Mouse (Mus musculus) kidney, adult 2 months (tissue): ENCODE results near the gene Gpx7. TPM values are rescaled to one million over a fixed set of nuclear protein-coding genes. Genes with fewer than 3 reads are reported as not detected.

ENCODE experiments used
- DNase-seq: peaks from one replicate; pipeline ENCODE4 v3.0.0; 2021
- H3K27ac ChIP-seq: fragments of 200-500 bp; 2 replicates; pipeline ENCODE4 v1.5.1; 2012; ENCODE audit warnings: low read depth, low read length, control low read depth, inconsistent platforms; ENCODE audit not compliant: insufficient read depth
- H3K27me3 ChIP-seq: fragments of 200-500 bp; replicated peaks from 2 replicates; pipeline ENCODE4 v1.6.1; 2012; ENCODE audit warnings: mild to moderate bottlenecking, moderate library complexity, low read length, inconsistent platforms; ENCODE audit not compliant: control insufficient read depth, insufficient read depth
- H3K36me3 ChIP-seq: fragments of 200-500 bp; 2 replicates; pipeline ENCODE4 v1.6.1; 2012; ENCODE audit warnings: mild to moderate bottlenecking, moderate library complexity, low read length, inconsistent platforms; ENCODE audit not compliant: control insufficient read depth, insufficient read depth
- H3K4me1 ChIP-seq: fragments of 200-500 bp; 2 replicates; pipeline ENCODE4 v1.6.1; 2011; ENCODE audit warnings: low read length; ENCODE audit not compliant: control insufficient read depth, insufficient read depth
- H3K4me3 ChIP-seq: fragments of 200-500 bp; 2 replicates; pipeline ENCODE4 v1.5.1; 2011; ENCODE audit warnings: mild to moderate bottlenecking, low read depth, low read length, control low read depth; ENCODE audit not compliant: insufficient read depth
- CTCF ChIP-seq: fragments of 200-500 bp; conservative IDR thresholded peaks from 2 replicates; pipeline ENCODE4 v1.5.1; 2011; ENCODE audit warnings: low read depth, mild to moderate bottlenecking, control low read depth, low read length, moderate library complexity, mixed read lengths; ENCODE audit not compliant: insufficient read depth, insufficient read length
- POLR2A ChIP-seq: fragments of 200-500 bp; IDR thresholded peaks from one replicate; pipeline ENCODE4 v1.6.1; 2011; ENCODE audit warnings: low read depth, low read length, control low read depth
- WGBS: fragments of 180-500 bp; shearing (Covaris S2); methylation state at CpG from one replicate; pipeline ENCODE4 v1.1.7; 2018; 5-methylcytosine and 5-hydroxymethylcytosine counted together
- polyA plus RNA-seq: library from polyadenylated mRNA; depleted of rRNA; stranded (reverse); fragments of >200 nt; gene quantifications from 2 replicates; pipeline ENCODE4 v1.2.3, GENCODE M21; 2012

Gpx7 gene
- polyA plus RNA-seq, 1 experiment: 6.2 TPM

GRCm38 (mm10) chr4:108391124-108391523 is 15.6 kb downstream of the Gpx7 start:
- Histone ChIP-seq H3K27me3 (no peaks in the 10 kb centered on the region), H3K27ac (no peak overlapping the region), H3K4me1 (0 out of 2 replicates have a peak, but pooled peaks cover 4% of the 10 kb centered on the region), H3K4me3 (no peak overlapping the region), H3K36me3 (no peaks in the 10 kb centered on the region)
- no peak for DNase-seq
- WGBS: 74% methylated on average over 5 of the region's 5 CpGs
- TF ChIP-seq POLR2A (no peak), CTCF (no peak)

- 89% methylated on average over 3 of the region's 3 CpGs for WGBS
- Histone ChIP-seq H3K4me1 (0 out of 2 replicates have a peak, but pooled peaks cover 4% of the 10 kb centered on the region), H3K36me3 (no peaks in the 10 kb centered on the region), H3K4me3 (no peak overlapping the region), H3K27ac (no peak overlapping the region), H3K27me3 (no peaks in the 10 kb centered on the region)
- DNase-seq: no peak
- TF ChIP-seq CTCF (no peak), POLR2A (no peak)
Measured at GRCm38 (mm10) chr4:108388741-108389140, 18.0 kb downstream of the Gpx7 start.

GRCm38 (mm10) chr4:108387681-108388253 is 19.0 kb downstream of the Gpx7 start:
- no peak overlapping the region for H3K27ac ChIP-seq

GRCm38 (mm10) chr4:108387106-108387505 is 19.7 kb downstream of the Gpx7 start:
- 0 out of 2 replicates have a peak, but pooled peaks cover 4% of the 10 kb centered on the region for H3K4me1 ChIP-seq
- no peak for DNase-seq
- H3K27me3 ChIP-seq: no peaks in the 10 kb centered on the region
- no peaks in the 10 kb centered on the region for H3K36me3 ChIP-seq
- TF ChIP-seq CTCF (no peak), POLR2A (no peak)
- WGBS: 45% methylated on average over 4 of the region's 4 CpGs
- no peak overlapping the region for H3K4me3 ChIP-seq
- H3K27ac ChIP-seq: no peak overlapping the region

More at GRCm38 (mm10) chr4:108387681-108388253, 19.0 kb downstream of the Gpx7 start:
- Histone ChIP-seq H3K36me3 (no peaks in the 10 kb centered on the region), H3K4me1 (0 out of 2 replicates have a peak, but pooled peaks cover 4% of the 10 kb centered on the region), H3K27me3 (no peaks in the 10 kb centered on the region), H3K4me3 (peak overlapping the region; percentile 21)
- no peak for TF ChIP-seq POLR2A
- 0 out of 2 replicates have a peak, but pooled peaks have one; percentile 31 for TF ChIP-seq CTCF
- WGBS: 4% methylated on average over 18 of the region's 18 CpGs
- DNase-seq: peak; percentile 64

GRCm38 (mm10) chr4:108386087-108386486 is 20.7 kb downstream of the Gpx7 start:
- H3K4me1 ChIP-seq: 0 out of 2 replicates have a peak, but pooled peaks cover 4% of the 10 kb centered on the region
- H3K27ac ChIP-seq: no peak overlapping the region
- no peaks in the 10 kb centered on the region for H3K36me3 ChIP-seq
- no peak for TF ChIP-seq POLR2A
- TF ChIP-seq CTCF: no peak
- no peak for DNase-seq
- no peak overlapping the region for H3K4me3 ChIP-seq
- H3K27me3 ChIP-seq: no peaks in the 10 kb centered on the region
- WGBS: 37% methylated on average over 1 of the region's 1 CpGs

- Histone ChIP-seq H3K36me3 (no peaks in the 10 kb centered on the region), H3K4me1 (0 out of 2 replicates have a peak, but pooled peaks cover 4% of the 10 kb centered on the region), H3K27me3 (no peaks in the 10 kb centered on the region), H3K4me3 (peak within 1 kb of the TSS; percentile 17; the same call in 1 of the 2 replicates), H3K27ac (no peak within 1 kb of the TSS)
- TF ChIP-seq POLR2A (no peak), CTCF (no peak)
- WGBS: 6% methylated on average over 55 of the region's 55 CpGs
- DNase-seq: no peak
Measured at GRCm38 (mm10) chr4:108383183-108383714, 23.5 kb downstream of the Gpx7 start, which contains the start of gene Shisal2a. TSS of gene Shisal2a (minus strand) at chr4:108383349.

- 54% methylated on average over 1 of the region's 1 CpGs for WGBS
- Histone ChIP-seq H3K27ac (no peak overlapping the region), H3K4me1 (no peaks in the 10 kb centered on the region), H3K4me3 (no peak overlapping the region), H3K36me3 (no peaks in the 10 kb centered on the region), H3K27me3 (no peaks in the 10 kb centered on the region)
- DNase-seq: no peak
- TF ChIP-seq POLR2A (no peak), CTCF (no peak)
Measured at GRCm38 (mm10) chr4:108380146-108380545, 26.6 kb downstream of the Gpx7 start.
